24 mouse cellular contexts compared by ENCODE assay signal in genomic region chr15:95354806-95355205, GRCm38 (mm10).
"Had no signal": no experiment of that assay in that cellular context is flagged by ENCODE, and none has a peak within 500 bp of the region (broad histone marks: within the 10 kb centered on the region; RNA-seq: fewer than 3 reads in every experiment).

No protein-coding gene starts in this region.

- H3K36me3 ChIP-seq: limb, embryonic 10.5 days; limb, embryonic 13.5 days; liver, embryonic 12.5 days; liver, embryonic 15.5 days; lung, embryonic 15.5 days; midbrain, embryonic 10.5 days had no signal

- DNase-seq: kidney, adult 18-20 months; kidney, postnatal 4 days; liver; lung, adult 18-20 months; lung, postnatal 10 days; lung, postnatal 36 days; midbrain, embryonic 14.5 days; right cerebral cortex, adult 18-20 months; right cerebral cortex, postnatal 14 days; right cerebral cortex, postnatal 4 days; thymus, adult 2 months; thymus, postnatal 14 days; thymus, postnatal 4 days had no signal

- H3K4me3 ChIP-seq: limb, embryonic 10.5 days; limb, embryonic 13.5 days; liver, embryonic 12.5 days; liver, embryonic 15.5 days; lung, embryonic 15.5 days; megakaryocyte, embryonic 14.5 days; midbrain, embryonic 10.5 days; neural tube, embryonic 12.5 days; neural tube, embryonic 15.5 days had no signal

- H3K27ac ChIP-seq: kidney, postnatal 0 days; limb, embryonic 10.5 days; limb, embryonic 13.5 days; liver, embryonic 12.5 days; liver, embryonic 15.5 days; lung, embryonic 15.5 days; midbrain, embryonic 10.5 days; neural tube, embryonic 12.5 days; neural tube, embryonic 15.5 days; stomach, postnatal 0 days had no signal

- H3K9ac ChIP-seq: limb, embryonic 13.5 days; liver, embryonic 12.5 days; liver, embryonic 15.5 days; lung, embryonic 15.5 days; neural tube, embryonic 12.5 days; neural tube, embryonic 15.5 days had no signal

- ATAC-seq: liver, embryonic 12.5 days had no signal

- H3K27me3 ChIP-seq: limb, embryonic 13.5 days; liver, embryonic 12.5 days; liver, embryonic 15.5 days; lung, embryonic 15.5 days; megakaryocyte, embryonic 14.5 days; neural tube, embryonic 12.5 days; neural tube, embryonic 15.5 days had no signal

- H3K9me3 ChIP-seq: limb, embryonic 10.5 days; liver, embryonic 15.5 days; lung, embryonic 15.5 days; midbrain, embryonic 10.5 days; neural tube, embryonic 12.5 days had no signal

- H3K4me1 ChIP-seq: limb, embryonic 10.5 days; limb, embryonic 13.5 days; liver, embryonic 12.5 days; liver, embryonic 15.5 days; lung, embryonic 15.5 days; megakaryocyte, embryonic 14.5 days; midbrain, embryonic 10.5 days; neural tube, embryonic 12.5 days had no signal

- H3K4me2 ChIP-seq: limb, embryonic 13.5 days; liver, embryonic 12.5 days; liver, embryonic 15.5 days; lung, embryonic 15.5 days; neural tube, embryonic 12.5 days; neural tube, embryonic 15.5 days had no signal
